Mouse (Mus musculus): ENCODE data around the gene Runx1. TPM values are rescaled to one million over a fixed set of nuclear protein-coding genes. Genes with fewer than 3 reads are reported as not detected.
A peak's percentile ranks its signal among the peaks of the same experiment; 100 is the strongest.

Runx1 gene
- total RNA-seq, 1 experiment, result 7.4 TPM

GRCm38 (mm10) chr16:92577381-92577780, 248.6 kb downstream of the Runx1 start:
- Histone ChIP-seq H3K27ac (ENCODE audit: insufficient read depth, low read depth, low read length, poor library complexity, severe bottlenecking) (no peak overlapping the region), H3K9ac (ENCODE audit: insufficient read depth, low read depth, low read length, poor library complexity, severe bottlenecking) (no peak overlapping the region), H3K9me3 (ENCODE audit: control insufficient read depth, insufficient read depth, low read depth, low read length) (no peaks in the 10 kb centered on the region), H3K4me3 (ENCODE audit: insufficient read depth in 1 of 2, low read depth in 1 of 2, low read length in 2 of 2, poor library complexity in 1 of 2, severe bottlenecking in 1 of 2) (no peak overlapping the region), H3K4me1 (ENCODE audit: control insufficient read depth in 2 of 2, insufficient read depth in 2 of 2, low read length in 2 of 2, poor library complexity in 1 of 2) (no peaks in the 10 kb centered on the region), H3K36me3 (ENCODE audit: control insufficient read depth, insufficient read depth, low read length, poor library complexity, severe bottlenecking) (no peaks in the 10 kb centered on the region)
- no peak for TF ChIP-seq HCFC1 (IDR thresholded peaks at IDR 0.05; ENCODE audit: borderline replicate concordance, insufficient read depth, low read length)
- TF ChIP-seq ZC3H11A (IDR thresholded peaks at IDR 0.05; ENCODE audit: borderline replicate concordance, low read depth, low read length), result no peak
- no peak for TF ChIP-seq CHD2 (IDR thresholded peaks at IDR 0.05; ENCODE audit: low read depth, low read length)
- TF ChIP-seq MAFK (IDR thresholded peaks at IDR 0.05; ENCODE audit: insufficient read depth, low read depth, low read length), result no peak
- no peak for TF ChIP-seq ZNF384 (IDR thresholded peaks at IDR 0.05; ENCODE audit: low read depth, low read length)
- no peak for DNase-seq (ENCODE audit: low read depth, low spot score)
- in situ Hi-C loops (cut with MboI; ENCODE audit: low sequenced_read_pairs in 2 of 2, unreplicated experiment in 2 of 2), result no loop called here

GRCm38 (mm10) chr16:92575792-92576191, 250.2 kb downstream of the Runx1 start:
- no peak for DNase-seq (ENCODE audit: low read depth, low spot score)
- H3K9ac ChIP-seq (ENCODE audit: insufficient read depth, low read depth, low read length, poor library complexity, severe bottlenecking), result no peak overlapping the region
- TF ChIP-seq ZNF384 (IDR thresholded peaks at IDR 0.05; ENCODE audit: low read depth, low read length) (no peak), ZC3H11A (IDR thresholded peaks at IDR 0.05; ENCODE audit: borderline replicate concordance, low read depth, low read length) (no peak), HCFC1 (IDR thresholded peaks at IDR 0.05; ENCODE audit: borderline replicate concordance, insufficient read depth, low read length) (no peak), MAFK (IDR thresholded peaks at IDR 0.05; ENCODE audit: insufficient read depth, low read depth, low read length) (no peak), CHD2 (IDR thresholded peaks at IDR 0.05; ENCODE audit: low read depth, low read length) (no peak)
- no peak overlapping the region for H3K4me3 ChIP-seq (ENCODE audit: insufficient read depth in 1 of 2, low read depth in 1 of 2, low read length in 2 of 2, poor library complexity in 1 of 2, severe bottlenecking in 1 of 2)
- no peaks in the 10 kb centered on the region for H3K36me3 ChIP-seq (ENCODE audit: control insufficient read depth, insufficient read depth, low read length, poor library complexity, severe bottlenecking)
- no peaks in the 10 kb centered on the region for H3K9me3 ChIP-seq (ENCODE audit: control insufficient read depth, insufficient read depth, low read depth, low read length)
- in situ Hi-C loops (cut with MboI; ENCODE audit: low sequenced_read_pairs in 2 of 2, unreplicated experiment in 2 of 2), result no loop called here
- peaks cover 0 to 2% of the 10 kb centered on the region in 2 experiments; a peak in 1 of 4 replicates for H3K4me1 ChIP-seq (ENCODE audit: control insufficient read depth in 2 of 2, insufficient read depth in 2 of 2, low read length in 2 of 2, poor library complexity in 1 of 2)
- H3K27ac ChIP-seq (ENCODE audit: insufficient read depth, low read depth, low read length, poor library complexity, severe bottlenecking), result no peak overlapping the region

GRCm38 (mm10) chr16:92573193-92573592, 252.8 kb downstream of the Runx1 start:
- TF ChIP-seq CHD2 (IDR thresholded peaks at IDR 0.05; ENCODE audit: low read depth, low read length) (no peak), ZNF384 (IDR thresholded peaks at IDR 0.05; ENCODE audit: low read depth, low read length) (no peak), HCFC1 (IDR thresholded peaks at IDR 0.05; ENCODE audit: borderline replicate concordance, insufficient read depth, low read length) (no peak), ZC3H11A (IDR thresholded peaks at IDR 0.05; ENCODE audit: borderline replicate concordance, low read depth, low read length) (no peak)
- no peaks in the 10 kb centered on the region for H3K9me3 ChIP-seq (ENCODE audit: control insufficient read depth, insufficient read depth, low read depth, low read length)
- H3K4me3 ChIP-seq (ENCODE audit: insufficient read depth in 1 of 2, low read depth in 1 of 2, low read length in 2 of 2, poor library complexity in 1 of 2, severe bottlenecking in 1 of 2), result no peak overlapping the region
- no peak overlapping the region for H3K27ac ChIP-seq (ENCODE audit: insufficient read depth, low read depth, low read length, poor library complexity, severe bottlenecking)
- in situ Hi-C loops (cut with MboI; ENCODE audit: low sequenced_read_pairs in 2 of 2, unreplicated experiment in 2 of 2), result no loop called here
- no peaks in the 10 kb centered on the region for H3K36me3 ChIP-seq (ENCODE audit: control insufficient read depth, insufficient read depth, low read length, poor library complexity, severe bottlenecking)
- no peak overlapping the region for H3K9ac ChIP-seq (ENCODE audit: insufficient read depth, low read depth, low read length, poor library complexity, severe bottlenecking)
- DNase-seq (ENCODE audit: low read depth, low spot score), result no peak
- peaks cover 0 to 2% of the 10 kb centered on the region in 2 experiments; a peak in 1 of 4 replicates for H3K4me1 ChIP-seq (ENCODE audit: control insufficient read depth in 2 of 2, insufficient read depth in 2 of 2, low read length in 2 of 2, poor library complexity in 1 of 2)

- Histone ChIP-seq H3K9me3 (ENCODE audit: control insufficient read depth, insufficient read depth, low read depth, low read length) (no peaks in the 10 kb centered on the region), H3K4me1 (ENCODE audit: control insufficient read depth in 2 of 2, insufficient read depth in 2 of 2, low read length in 2 of 2, poor library complexity in 1 of 2) (peaks cover 0 to 2% of the 10 kb centered on the region in 2 experiments; a peak in 1 of 4 replicates), H3K9ac (ENCODE audit: insufficient read depth, low read depth, low read length, poor library complexity, severe bottlenecking) (no peak overlapping the region), H3K27ac (ENCODE audit: insufficient read depth, low read depth, low read length, poor library complexity, severe bottlenecking) (no peak overlapping the region), H3K36me3 (ENCODE audit: control insufficient read depth, insufficient read depth, low read length, poor library complexity, severe bottlenecking) (no peaks in the 10 kb centered on the region), H3K4me3 (ENCODE audit: insufficient read depth in 1 of 2, low read depth in 1 of 2, low read length in 2 of 2, poor library complexity in 1 of 2, severe bottlenecking in 1 of 2) (peak overlapping the region in 1 of 2 experiments; percentile 56; a peak in 2 of 4 replicates)
- in situ Hi-C loops (cut with MboI; ENCODE audit: low sequenced_read_pairs in 2 of 2, unreplicated experiment in 2 of 2), result no loop called here
- peak; percentile 66 for DNase-seq (ENCODE audit: low read depth, low spot score)
- TF ChIP-seq HCFC1 (IDR thresholded peaks at IDR 0.05; ENCODE audit: borderline replicate concordance, insufficient read depth, low read length) (no peak), MAFK (IDR thresholded peaks at IDR 0.05; ENCODE audit: insufficient read depth, low read depth, low read length) (no peak), ZC3H11A (IDR thresholded peaks at IDR 0.05; ENCODE audit: borderline replicate concordance, low read depth, low read length) (no peak), ZNF384 (IDR thresholded peaks at IDR 0.05; ENCODE audit: low read depth, low read length) (no peak), CHD2 (IDR thresholded peaks at IDR 0.05; ENCODE audit: low read depth, low read length) (no peak)
Observed at GRCm38 (mm10) chr16:92571246-92571645, 254.7 kb downstream of the Runx1 start.

- no peaks in the 10 kb centered on the region for H3K36me3 ChIP-seq (ENCODE audit: control insufficient read depth, insufficient read depth, low read length, poor library complexity, severe bottlenecking)
- in situ Hi-C loops (cut with MboI; ENCODE audit: low sequenced_read_pairs in 2 of 2, unreplicated experiment in 2 of 2), result no loop called here
- TF ChIP-seq ZNF384 (IDR thresholded peaks at IDR 0.05; ENCODE audit: low read depth, low read length) (no peak), HCFC1 (IDR thresholded peaks at IDR 0.05; ENCODE audit: borderline replicate concordance, insufficient read depth, low read length) (no peak), CHD2 (IDR thresholded peaks at IDR 0.05; ENCODE audit: low read depth, low read length) (no peak), ZC3H11A (IDR thresholded peaks at IDR 0.05; ENCODE audit: borderline replicate concordance, low read depth, low read length) (no peak), MAFK (IDR thresholded peaks at IDR 0.05; ENCODE audit: insufficient read depth, low read depth, low read length) (no peak)
- H3K4me1 ChIP-seq (ENCODE audit: control insufficient read depth in 2 of 2, insufficient read depth in 2 of 2, low read length in 2 of 2, poor library complexity in 1 of 2), result no peaks in the 10 kb centered on the region
- DNase-seq (ENCODE audit: low read depth, low spot score), result no peak
- H3K9ac ChIP-seq (ENCODE audit: insufficient read depth, low read depth, low read length, poor library complexity, severe bottlenecking), result no peak overlapping the region
- H3K9me3 ChIP-seq (ENCODE audit: control insufficient read depth, insufficient read depth, low read depth, low read length), result no peaks in the 10 kb centered on the region
- no peak overlapping the region for H3K27ac ChIP-seq (ENCODE audit: insufficient read depth, low read depth, low read length, poor library complexity, severe bottlenecking)
- no peak overlapping the region for H3K4me3 ChIP-seq (ENCODE audit: insufficient read depth in 1 of 2, low read depth in 1 of 2, low read length in 2 of 2, poor library complexity in 1 of 2, severe bottlenecking in 1 of 2)
Observed at GRCm38 (mm10) chr16:92566146-92566545, 259.8 kb downstream of the Runx1 start.

Measured in ES-E14 (cell line).